Mouse (Mus musculus) fibroblast of lung, adult 2 months (primary cell): ENCODE measurements around the gene Hemk1.
A peak's percentile ranks its signal among the peaks of the same experiment; 100 is the strongest.

Experiments used
- DNase-seq: peaks from one replicate; pipeline ENCODE4 v3.0.0-alpha.2; 2011; ENCODE audit warnings: low read depth

The Hemk1 gene

DNA sequence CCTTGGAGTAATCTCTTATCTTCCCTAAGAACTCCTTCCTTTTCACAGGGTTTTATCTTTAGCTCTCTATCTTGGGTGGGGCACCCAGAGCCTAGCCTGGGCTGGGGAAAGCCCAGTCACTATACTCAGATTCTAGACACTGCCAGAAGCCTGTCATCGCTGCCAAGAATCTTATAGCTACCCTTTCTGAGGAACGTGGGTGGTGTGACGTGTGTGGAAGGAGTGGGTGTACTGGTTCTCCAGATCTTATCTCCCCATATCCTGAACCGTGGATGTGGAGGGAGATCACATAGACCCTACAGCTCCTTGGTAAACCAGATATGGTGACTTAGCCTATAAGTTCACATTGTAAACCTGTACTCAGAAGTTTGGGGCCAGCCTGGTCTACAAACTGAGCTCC lies 42.5 kb downstream of the Hemk1 start:
- DNase-seq, result no peak

DNA sequence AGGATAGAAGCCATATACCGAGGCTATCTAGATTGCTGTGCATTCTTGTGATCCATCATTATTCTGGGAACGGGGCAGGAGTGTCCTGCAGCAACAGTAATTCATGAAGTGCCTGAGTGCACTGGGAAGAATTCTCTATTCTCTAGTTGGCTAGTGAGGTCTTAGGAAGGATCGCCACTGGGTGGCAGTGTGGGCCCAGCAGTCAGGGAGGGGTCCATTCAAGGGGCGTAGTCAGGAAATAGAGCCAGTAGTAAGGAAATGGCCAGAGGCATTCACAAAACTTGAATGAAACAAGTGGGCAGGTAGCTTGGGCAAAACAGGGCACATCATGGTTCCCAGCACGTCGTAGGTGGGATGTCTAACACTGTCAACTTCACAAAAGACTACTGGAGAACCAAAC lies 43.9 kb downstream of the Hemk1 start:
- no peak for DNase-seq

DNA sequence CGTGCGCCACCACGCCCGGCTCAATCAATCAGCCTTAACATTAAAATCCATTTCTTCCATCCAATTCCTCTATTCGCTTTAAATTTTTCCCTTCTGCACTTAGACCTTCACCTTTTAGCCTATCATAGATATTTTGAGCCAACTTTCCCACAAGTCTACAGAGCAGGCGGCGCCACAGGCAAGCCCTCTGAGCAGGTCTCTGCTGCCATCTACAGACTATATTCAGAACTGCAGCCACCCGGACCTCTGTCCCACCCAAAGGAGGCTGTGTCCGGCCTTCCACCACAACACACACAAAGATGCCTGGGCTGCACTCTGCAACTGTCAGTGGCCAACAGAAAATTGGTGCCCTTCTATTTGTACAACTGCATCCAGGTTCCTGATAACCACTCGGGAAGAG lies 47.3 kb downstream of the Hemk1 start:
- DNase-seq, result no peak

DNA sequence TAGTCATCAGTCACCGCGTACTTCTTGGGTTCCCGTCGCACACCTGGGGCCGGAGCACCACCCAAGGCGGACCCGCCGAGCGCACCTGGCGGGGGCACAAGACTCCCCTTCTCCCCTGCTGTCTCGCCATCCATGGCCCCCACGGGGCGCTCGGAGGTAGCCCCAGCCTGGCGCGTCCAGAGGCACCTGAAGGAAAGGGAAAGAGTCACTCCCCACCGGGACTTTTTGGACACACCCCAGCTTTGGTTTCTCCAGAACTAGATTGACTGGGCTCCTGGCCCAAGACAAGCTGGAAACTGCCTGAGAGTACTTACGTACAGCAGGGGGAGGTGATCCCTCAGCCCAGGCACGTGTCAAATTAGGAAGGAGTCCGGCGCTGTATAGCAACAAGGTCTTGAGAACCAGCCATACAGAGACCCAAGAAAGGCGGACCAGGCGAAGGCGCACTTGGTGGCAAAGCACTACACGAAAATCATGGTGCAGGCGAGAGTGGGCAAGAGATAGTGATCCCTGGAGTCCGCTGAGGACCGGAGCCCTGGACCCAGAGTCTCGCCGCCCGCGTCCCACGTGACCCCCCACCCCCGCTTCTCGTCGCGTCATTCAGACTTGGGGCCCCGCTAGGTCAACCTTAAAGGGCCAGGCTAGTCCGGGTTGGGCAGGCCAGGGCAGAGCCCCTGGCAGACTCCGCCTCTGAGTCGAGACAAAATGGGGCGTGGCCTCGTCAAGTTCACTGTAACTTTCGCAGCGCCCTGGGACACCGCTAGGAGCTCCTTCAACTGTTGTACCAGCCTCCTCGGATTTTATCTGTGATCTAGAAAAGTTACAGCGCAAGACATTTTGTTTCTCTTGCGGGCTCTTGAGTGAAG lies 48.7 kb downstream of the Hemk1 start, which contains the start of gene Mapkapk3:
Gene Mapkapk3, minus strand, starts transcription at position 667 of the 866 bp plus-strand sequence.
- peak; percentile 94 for DNase-seq

DNA sequence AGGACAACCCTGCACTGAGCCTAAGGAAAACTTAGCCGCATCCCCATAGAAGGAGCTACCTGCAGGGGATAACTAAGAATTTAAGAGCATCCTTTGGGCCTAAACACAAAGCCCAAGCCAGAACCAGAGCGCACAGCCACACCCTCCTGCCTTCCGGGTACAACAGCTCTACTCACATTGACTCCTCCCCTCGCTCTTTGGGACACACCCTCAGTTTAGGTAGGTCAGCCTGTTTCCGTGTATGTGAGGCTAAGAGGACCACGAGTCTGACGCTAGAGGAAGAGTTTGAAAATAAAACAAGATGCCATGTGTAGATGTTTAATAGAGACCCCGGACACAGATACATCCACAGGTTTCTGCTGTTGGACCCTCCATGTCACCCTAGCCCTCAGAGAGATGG lies 49.4 kb downstream of the Hemk1 start:
- no peak for DNase-seq

DNA sequence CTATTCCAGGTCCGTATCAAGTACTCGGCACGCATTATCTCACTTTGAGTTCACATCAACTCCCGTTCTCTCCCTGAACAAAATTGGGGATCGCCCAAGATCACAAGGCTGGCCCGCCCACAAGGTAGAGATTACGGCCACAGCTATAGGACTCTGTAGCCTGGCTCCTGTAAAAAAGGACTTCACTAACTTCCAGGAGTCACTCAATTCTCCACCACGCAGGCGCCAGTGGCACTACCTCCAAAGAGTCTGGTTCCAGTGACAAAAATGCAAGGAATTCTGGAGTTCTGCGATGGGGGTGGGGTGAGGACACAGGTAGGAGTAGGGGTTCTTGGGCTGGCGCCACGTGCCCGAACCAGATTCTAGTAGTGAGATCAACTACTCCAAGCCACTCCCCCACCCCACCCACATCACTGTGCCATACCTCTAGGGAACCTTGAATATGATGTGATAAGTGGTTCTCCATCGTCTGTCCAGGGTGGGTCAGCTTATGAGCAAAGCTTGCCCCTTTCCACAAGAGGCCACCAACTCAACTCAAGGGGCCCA lies 50.0 kb downstream of the Hemk1 start:
- no peak for DNase-seq

DNA sequence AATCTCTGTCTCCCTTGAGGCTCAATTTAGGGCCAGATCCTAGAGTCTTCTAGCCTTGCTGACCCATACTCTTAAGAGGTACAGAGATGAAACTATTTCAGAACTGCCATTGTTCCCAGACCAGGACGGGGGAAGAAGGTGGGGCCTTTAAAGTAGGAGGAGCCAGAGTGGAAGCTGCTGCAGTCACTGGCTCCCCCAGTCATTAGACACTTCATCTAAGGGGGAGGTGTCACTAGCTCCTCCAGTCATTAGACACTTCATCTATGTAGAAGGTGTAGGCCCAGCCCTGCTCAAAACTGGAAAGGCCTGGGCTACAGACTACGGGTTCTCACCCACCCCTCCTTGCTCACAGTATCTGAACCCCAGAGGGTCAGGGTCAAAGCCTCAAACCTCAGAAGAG lies 50.9 kb downstream of the Hemk1 start:
- DNase-seq, result no peak

DNA sequence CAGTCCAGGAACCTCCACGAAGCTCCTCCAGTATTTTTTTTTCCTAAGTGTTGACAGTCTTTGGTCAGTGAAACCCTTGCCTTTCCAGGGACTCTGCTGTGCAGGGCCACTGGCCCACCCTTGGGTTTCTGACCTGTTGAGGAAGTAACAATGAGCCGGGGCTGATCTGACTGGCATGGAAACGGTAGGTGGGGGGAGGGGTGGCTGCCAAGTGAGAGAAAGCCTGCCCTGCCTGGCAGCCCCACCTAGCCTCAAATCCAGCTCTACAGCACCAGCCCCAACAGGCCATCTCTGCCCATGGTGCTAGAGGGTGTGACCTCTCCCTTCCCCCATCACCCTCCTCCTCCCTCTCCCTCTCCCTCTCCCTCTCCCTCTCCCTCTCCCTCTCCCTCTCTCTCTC lies 53.1 kb downstream of the Hemk1 start:
- no peak for DNase-seq

DNA sequence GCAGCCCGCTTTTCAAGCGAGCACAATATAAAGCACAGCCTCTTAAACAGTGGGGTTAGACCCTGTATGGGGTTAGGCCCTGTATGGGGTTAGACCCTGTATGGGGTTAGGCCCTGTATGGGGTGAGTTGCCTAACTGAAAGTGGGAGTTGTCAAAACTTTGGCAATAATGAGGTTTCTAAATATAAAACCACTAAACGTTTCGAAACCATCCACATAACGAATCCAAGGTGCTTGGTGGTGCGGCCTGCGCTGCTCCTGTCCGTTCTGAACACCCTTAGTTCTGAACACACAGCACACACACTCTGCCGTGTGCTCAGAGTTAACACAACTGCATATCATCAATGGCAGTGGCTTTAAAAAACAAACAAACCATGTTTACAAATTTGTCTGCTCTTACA lies 55.2 kb downstream of the Hemk1 start:
- no peak for DNase-seq

DNA sequence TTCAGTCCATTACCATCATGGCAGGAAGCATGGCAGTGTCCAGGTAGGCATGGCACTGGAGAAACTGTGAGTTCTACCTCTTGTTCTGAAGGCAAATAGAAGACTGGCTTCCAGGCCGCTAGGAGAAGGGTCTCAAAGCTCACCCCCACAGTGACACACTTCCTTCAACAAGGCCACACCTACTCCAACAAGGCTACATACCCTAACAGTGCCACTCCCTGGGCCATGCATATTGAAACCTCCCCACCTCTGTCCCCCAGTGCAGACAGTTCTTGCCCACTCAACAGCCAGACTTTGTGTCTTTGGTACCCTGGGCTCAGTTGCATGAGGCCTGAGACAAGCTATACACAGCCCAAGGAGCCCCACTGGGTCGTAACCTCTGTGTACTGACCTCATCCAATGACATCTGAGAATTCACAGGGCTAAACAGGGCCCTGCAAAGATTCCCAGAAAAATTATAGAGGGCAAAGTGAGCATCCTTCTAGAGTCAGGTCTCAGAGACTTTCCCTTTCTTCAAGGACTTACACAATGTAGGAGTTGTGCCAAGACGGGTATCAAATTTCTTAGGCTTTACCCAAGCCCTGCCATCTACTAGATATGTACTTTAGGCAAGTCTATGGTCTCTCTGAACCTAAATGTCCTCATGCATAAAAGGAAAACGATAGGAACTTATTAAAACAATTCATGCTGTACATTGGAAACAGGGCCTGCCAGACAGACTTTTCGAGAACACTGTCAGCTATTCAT lies 56.7 kb downstream of the Hemk1 start:
- DNase-seq, result no peak

DNA sequence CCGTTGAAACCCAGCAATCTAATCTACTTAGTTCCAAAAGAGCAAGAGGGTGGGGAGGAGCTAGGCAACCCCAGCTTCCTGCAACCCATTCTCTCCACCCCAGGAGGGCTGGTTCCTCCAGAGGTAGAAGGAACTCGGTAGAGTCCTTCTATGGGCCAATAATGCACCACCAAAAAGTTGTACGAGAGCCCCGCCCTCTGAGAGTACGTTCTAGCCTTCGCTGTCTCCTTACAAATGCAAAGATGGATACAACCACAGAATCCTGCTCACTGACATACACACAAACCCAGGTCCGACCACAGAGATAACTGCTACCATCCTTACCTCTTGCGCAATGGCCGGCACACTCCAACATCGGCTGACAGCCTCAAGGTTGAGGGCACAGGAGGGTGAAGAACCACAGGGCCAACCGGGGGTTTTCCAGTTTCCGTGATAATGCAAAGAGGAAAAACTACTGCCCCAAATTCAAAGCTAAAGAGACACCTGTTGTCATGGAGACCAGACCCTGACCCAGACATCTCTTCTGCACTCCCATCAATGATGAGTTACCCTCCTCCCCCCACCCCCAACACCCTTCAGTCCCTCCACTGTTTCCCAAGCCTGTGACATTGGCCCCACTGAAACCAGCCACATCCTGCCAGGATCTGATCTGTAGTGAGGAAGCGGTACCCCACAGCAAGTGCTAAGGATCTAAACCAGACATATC lies 57.7 kb downstream of the Hemk1 start:
- DNase-seq, result no peak

DNA sequence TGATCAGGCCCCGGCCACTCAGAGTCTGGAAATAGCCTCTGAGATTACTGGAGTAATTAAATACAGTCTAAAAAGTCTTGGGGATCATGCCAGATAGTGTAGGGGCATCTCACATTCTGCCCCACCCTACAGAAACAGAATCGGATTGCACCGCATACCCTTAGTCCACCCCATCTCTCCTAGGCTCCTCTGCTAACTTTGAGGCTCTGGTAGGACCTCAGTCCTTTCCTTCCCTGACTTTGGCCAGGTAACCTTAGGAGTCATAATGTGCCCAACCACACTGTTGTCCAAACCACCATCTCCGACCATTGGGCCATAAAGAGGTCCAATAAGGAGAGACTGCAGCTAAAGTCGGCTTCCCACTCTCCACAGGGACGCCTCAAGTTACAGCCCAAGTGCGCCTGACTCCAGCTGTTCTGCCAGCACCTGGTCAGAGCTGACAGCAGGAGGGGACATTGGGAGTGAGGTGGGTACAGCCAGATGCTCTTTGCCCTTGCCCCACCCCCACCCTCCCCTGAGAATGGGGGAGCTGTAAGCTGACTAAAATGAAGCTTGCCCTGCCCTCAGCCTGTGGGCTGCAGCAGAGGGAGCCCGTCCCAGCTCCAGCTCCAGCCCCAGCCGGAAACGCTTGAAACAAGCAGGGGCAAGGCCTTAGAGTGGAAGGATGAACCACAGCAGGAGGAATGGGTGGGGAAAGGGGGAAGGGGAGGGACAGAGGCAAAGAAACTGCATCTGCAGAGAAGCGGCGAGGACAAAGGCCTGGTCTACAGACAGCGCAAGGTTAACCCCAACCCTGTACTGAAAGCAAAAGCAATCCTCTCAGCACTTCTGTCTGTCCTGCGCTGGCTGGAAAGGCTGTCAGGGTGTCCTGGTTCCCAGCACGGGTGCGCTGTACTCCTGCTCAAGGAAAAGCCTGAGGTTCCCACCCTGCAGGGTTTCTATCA lies 58.5 kb downstream of the Hemk1 start:
- no peak for DNase-seq

DNA sequence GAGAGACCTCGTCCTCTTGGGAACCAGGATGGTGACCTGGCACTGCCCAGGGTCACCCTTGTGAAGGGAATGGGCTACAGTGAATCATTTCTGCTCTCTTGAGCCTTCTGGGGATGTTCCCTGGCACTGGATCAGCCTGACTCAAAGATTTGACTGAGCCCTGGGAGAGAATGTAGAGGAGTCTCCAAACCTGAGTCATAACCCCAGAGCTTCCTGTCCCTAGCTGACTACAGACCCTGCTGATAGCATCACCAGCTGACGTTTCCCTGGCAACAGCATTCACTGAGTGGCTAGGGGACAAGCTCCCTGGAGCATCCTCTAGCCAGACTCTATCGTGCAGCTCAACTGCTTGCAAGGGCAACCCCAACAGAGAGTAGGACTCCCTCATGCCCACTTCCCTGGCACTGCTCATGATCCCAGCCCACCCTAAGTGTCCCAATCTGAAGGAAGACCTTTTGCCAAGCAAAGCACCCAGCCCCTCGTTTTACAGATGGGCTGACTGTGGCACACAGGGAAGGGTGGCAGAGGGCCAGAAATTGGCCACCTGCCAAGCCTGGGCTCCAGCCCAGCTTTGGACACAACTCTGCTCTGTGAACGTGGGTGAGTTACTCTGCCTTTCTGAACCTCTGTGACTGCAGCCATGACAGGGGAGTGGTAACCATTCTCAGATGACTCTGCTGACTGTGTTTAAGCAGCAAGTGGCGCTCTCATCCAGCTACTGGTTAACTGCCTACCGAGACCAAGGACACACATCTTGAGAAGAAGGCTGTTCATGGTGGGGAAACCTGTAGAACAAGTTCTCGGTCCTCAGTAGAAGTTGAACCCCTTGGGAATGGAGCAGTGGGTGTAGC lies 59.4 kb downstream of the Hemk1 start:
- peak; percentile 91 for DNase-seq

DNA sequence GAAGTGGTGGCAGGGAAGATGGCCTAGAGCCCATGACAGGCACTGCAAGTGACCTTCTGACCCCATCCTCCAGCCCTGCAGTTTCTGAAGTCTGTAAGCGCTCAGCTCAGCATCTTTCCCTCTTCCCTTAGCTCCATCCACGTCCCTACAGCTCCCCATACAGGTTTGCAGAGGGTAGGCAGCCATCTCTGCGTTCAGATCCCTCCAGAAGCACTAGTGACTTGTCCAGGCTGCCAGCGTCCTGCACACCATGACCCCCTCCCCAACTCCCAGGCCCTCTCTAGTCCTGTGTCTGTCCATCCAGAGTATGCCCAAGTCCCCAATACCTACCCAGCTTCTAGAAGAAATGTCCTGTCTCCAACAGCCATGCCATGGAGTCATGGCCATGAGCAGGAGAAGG lies 60.0 kb downstream of the Hemk1 start:
- DNase-seq, result no peak

DNA sequence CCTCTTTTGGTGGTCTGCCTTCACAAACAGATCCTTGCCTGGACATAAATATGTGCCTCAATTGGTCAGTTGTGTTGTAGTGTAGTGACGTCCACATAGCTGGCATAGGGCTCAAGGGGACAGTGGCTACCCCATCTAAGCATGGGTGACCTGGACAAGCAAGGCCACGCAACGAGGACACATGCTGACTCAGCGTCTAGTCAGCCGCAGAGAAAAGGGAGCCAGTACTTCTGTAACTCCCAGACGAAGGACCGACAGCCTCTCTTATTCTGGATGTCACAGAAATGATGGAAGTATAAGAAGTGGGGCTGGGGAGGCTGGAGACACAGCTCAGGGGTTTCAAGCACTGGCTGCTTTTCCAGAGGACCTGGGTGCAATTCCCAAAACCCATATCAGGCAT lies 60.5 kb downstream of the Hemk1 start:
- DNase-seq, result no peak
